Mouse (Mus musculus): ENCODE measurements around the gene 4930564D02Rik.

DNA sequence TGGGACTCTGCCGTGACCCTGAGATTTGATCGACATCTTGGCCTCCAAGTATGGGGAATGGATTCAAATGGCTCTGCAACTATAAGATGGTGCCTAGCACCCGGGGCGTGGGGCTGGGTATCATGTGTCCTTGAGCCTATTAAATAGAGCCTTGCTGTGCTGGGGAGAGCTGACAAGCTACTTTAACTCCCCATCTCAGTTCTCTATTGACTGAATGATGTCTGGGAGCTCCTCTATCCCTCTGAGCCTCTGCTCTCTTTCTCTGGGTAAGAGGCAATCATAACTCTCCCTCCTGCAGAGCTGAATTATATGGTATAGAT lies 33.6 kb downstream of the 4930564D02Rik start:
- no peak for TF ChIP-seq ZNF384 (IDR thresholded peaks at IDR 0.05; ENCODE audit: low read depth, low read length)
- TF ChIP-seq MAFK (IDR thresholded peaks at IDR 0.05; ENCODE audit: insufficient read depth, low read depth, low read length) = no peak
- TF ChIP-seq HCFC1 (IDR thresholded peaks at IDR 0.05; ENCODE audit: borderline replicate concordance, insufficient read depth, low read length) = no peak

All from ES-E14 (cell line).